Mouse (Mus musculus) megakaryocyte, embryonic 14.5 days (primary cell): ENCODE measurements around the gene Tbx4. TPM values are rescaled to one million over a fixed set of nuclear protein-coding genes. Genes with fewer than 3 reads are reported as not detected.

ENCODE experiments used
- H3K27me3 ChIP-seq: replicated peaks from 2 replicates; pipeline ENCODE3; 2012; ENCODE audit warnings: inconsistent platforms
- H3K36me3 ChIP-seq: replicated peaks from 2 replicates; pipeline ENCODE3; 2012; ENCODE audit warnings: low read length, inconsistent platforms, mixed read lengths
- H3K4me1 ChIP-seq: 2 replicates; pipeline ENCODE4 v1.6.1; 2012; ENCODE audit warnings: inconsistent platforms
- H3K4me3 ChIP-seq: replicated peaks from 2 replicates; pipeline ENCODE3; 2012; ENCODE audit warnings: moderate library complexity, mild to moderate bottlenecking, inconsistent platforms
- H3K9me3 ChIP-seq: 2 replicates; pipeline ENCODE4 v1.6.1; 2012; ENCODE audit warnings: inconsistent platforms
- FLI1 ChIP-seq: IDR thresholded peaks from 2 replicates; pipeline ENCODE4 v1.6.1; 2012; ENCODE audit warnings: low read length, inconsistent platforms, mixed read lengths
- GATA1 ChIP-seq: IDR thresholded peaks from 3 replicates; pipeline ENCODE4 v1.6.1; 2012; ENCODE audit warnings: mixed read lengths, low read length, inconsistent platforms, borderline replicate concordance
- polyA plus RNA-seq: library from polyadenylated mRNA; stranded (reverse); fragments of >175 nt; gene quantifications from 2 replicates; pipeline ENCODE4 v1.2.3, GENCODE M21; 2012; ENCODE audit warnings: low replicate concordance; ENCODE audit not compliant: insufficient read depth

Tbx4 gene
- not detected in 2 replicates for polyA plus RNA-seq

DNA sequence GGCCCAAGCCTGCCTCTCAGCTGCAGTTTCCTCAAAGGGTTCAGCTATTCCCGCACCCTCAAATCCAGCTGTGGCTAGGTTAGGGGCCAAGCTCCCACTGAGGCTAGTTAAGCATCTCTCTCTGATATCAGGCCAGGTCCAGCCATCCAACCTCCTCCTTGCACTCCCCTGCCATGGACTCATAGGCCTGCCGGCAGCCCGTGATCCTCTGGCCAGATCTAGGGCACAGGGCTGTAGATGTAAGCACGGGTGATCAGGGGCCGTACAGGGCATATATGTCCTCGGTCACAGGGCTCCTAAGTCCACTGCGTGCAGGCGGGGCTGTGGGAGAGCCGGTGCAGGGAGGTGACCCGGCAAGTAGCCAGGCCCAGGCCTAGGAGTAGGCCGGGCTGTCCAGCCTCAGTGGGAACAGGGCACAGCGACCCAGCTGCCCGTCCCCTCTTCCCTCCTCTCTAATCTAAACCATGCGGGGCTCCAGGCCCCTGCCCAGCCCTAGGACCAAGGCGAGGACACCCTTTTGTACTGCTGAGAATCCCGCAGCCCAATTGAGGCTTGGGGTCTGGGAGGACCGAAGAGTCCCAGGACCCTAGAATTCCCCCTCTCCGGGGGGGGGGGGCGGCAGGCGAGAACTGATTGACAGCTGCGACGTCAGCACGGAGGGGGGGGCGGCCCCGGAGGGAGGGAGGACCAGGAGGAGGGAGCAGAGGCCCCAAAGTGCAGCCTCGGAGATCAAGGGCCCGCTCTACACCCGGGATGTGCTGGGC lies at the start of gene Tbx4:
TSS of gene Tbx4 (plus strand) at position 758 of the 764 bp plus-strand sequence.
- peaks cover 93% of the 10 kb centered on the region for H3K27me3 ChIP-seq
- TF ChIP-seq GATA1 (no peak), FLI1 (no peak)
- peaks cover 12% of the 10 kb centered on the region for H3K9me3 ChIP-seq
- H3K4me1 ChIP-seq: peaks cover 19% of the 10 kb centered on the region
- H3K36me3 ChIP-seq: no peaks in the 10 kb centered on the region
- H3K4me3 ChIP-seq: no peak within 1 kb of the TSS

DNA sequence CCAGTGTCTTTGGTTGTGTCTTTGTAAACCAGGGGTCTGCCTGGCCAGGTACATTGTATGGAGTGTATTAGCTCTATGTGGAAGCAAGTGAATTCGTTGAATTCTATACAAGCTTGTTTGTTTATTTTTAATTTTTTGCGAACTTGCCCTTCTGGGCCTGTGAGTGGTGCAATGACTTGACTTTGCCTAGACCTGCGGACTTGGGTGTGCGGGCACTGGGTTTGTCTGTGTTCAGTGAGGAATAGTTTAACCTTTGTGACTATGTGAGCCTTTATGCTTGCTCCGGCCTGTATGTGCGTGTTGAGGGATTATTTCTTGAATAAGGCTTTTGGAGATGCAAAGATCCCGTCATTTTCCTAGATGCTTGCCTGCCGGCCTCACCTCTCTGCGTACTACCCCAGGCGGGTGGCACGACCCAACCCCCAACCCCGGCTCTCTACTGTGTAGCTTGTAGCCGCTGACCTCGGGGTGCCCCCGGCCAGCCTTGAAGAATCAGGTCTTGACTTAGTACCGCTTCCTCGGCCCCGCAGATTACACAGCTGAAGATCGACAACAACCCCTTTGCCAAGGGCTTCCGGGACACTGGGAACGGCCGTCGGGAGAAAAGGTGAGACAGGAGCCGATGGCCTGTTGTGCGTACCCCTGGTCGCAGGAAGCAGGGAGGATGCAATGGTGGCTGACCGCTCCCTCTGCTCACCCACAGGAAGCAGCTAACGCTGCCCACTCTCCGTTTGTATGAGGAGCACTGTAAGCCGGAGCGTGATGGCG lies 49.5 kb upstream of the Tbx4 start:
- Histone ChIP-seq H3K4me1 (peaks cover 69% of the 10 kb centered on the region), H3K9me3 (0 out of 2 replicates have a peak, but pooled peaks cover 3% of the 10 kb centered on the region), H3K4me3 (peak overlapping the region; percentile 51), H3K36me3 (no peaks in the 10 kb centered on the region), H3K27me3 (peaks cover 100% of the 10 kb centered on the region)
- TF ChIP-seq GATA1 (no peak), FLI1 (no peak)

GRCm38 (mm10) chr11:85837291-85837647 lies 49.0 kb upstream of the Tbx4 start:
- Histone ChIP-seq H3K4me3 (peak overlapping the region; percentile 51), H3K4me1 (peaks cover 69% of the 10 kb centered on the region), H3K9me3 (0 out of 2 replicates have a peak, but pooled peaks cover 3% of the 10 kb centered on the region), H3K27me3 (peaks cover 100% of the 10 kb centered on the region), H3K36me3 (no peaks in the 10 kb centered on the region)
- TF ChIP-seq GATA1: no peak
- TF ChIP-seq FLI1: no peak

DNA sequence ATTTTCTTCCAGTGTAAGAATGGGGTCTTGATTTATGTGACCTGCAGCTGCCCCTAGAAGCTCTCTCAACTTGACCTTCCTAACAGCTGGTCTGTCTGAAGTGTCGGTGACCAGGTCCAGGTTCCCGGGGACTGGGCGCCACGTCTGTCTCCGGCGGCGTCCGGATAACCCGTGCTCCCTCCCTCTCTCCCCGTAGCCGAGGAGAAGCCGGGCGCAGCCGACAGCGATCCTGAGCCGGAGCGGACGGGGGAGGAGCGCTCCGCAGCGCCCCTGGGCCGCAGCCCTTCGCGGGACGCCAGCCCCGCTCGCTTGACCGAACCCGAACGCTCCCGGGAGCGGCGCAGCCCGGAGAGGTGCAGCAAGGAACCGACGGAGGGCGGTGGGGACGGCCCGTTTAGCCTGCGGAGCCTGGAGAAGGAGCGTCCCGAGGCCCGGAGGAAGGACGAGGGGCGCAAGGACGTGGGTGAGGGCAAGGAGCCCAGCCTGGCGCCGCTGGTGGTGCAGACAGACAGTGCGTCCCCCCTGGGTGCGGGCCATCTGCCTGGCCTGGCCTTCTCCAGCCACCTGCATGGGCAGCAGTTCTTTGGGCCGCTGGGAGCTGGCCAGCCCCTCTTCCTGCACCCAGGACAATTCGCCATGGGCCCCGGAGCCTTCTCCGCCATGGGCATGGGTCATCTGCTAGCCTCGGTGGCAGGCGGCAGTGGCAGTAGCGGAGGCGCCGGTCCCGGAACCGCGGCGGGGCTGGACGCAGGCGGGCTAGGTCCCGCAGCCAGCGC lies 48.4 kb upstream of the Tbx4 start:
- Histone ChIP-seq H3K27me3 (peaks cover 100% of the 10 kb centered on the region), H3K4me3 (peak overlapping the region; percentile 72), H3K9me3 (0 out of 2 replicates have a peak, but pooled peaks cover 3% of the 10 kb centered on the region), H3K4me1 (peaks cover 69% of the 10 kb centered on the region), H3K36me3 (no peaks in the 10 kb centered on the region)
- TF ChIP-seq GATA1 (no peak), FLI1 (no peak)

DNA sequence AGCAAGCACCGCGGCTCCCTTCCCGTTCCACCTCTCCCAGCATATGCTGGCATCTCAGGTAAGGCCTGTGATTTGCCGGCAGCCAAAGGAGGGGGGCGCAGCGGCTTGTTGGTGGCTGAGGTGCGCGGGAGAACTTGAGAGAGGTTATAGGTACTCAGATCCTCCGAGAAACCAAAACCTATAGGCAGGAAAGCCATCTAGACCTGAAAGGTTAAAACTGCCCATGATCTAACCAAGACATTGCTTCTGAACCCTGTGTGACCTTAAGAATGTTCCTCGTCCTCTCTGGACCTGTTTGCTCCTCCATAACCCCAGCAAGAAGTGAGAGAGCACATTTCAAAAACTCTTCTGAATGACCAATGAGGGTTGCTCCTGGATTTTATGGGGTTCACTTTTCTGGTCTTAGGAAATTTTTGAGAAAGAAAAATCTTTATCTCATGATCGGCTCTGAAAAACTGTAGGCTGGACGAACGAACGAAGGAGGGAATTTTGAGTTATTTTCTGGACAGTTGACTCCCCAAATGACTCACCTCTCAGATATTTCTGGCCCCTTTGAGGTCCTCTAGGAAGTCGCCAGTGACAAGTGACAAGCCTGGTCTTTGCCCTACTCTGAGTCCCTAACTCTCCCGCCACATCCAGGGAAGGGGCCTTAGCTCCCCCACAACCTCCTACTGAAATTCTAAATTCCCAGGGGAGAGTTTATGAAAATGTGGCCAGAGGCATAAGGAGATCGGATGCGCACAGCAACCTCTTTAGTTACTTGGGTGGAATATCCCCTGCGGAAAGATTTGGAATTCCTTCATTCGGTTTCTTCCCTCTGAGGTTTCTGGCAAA lies 47.6 kb upstream of the Tbx4 start:
- Histone ChIP-seq H3K9me3 (0 out of 2 replicates have a peak, but pooled peaks cover 3% of the 10 kb centered on the region), H3K4me1 (peaks cover 71% of the 10 kb centered on the region), H3K27me3 (peaks cover 100% of the 10 kb centered on the region), H3K36me3 (no peaks in the 10 kb centered on the region), H3K4me3 (peak overlapping the region; percentile 72)
- no peak for TF ChIP-seq FLI1
- no peak for TF ChIP-seq GATA1

- no peak for TF ChIP-seq FLI1
- no peak for TF ChIP-seq GATA1
These were observed 46.8 kb upstream of the Tbx4 start for GRCm38 (mm10) chr11:85839258-85840030.

GRCm38 (mm10) chr11:85840031-85840802 lies 46.0 kb upstream of the Tbx4 start:
- Histone ChIP-seq H3K9me3 (0 out of 2 replicates have a peak, but pooled peaks cover 3% of the 10 kb centered on the region), H3K4me3 (peak overlapping the region; percentile 85), H3K27me3 (peaks cover 100% of the 10 kb centered on the region), H3K36me3 (no peaks in the 10 kb centered on the region), H3K4me1 (peaks cover 81% of the 10 kb centered on the region)
- TF ChIP-seq GATA1: no peak
- TF ChIP-seq FLI1: no peak

More at GRCm38 (mm10) chr11:85839258-85840030, 46.8 kb upstream of the Tbx4 start:
- H3K36me3 ChIP-seq: no peaks in the 10 kb centered on the region
- H3K4me1 ChIP-seq: peaks cover 78% of the 10 kb centered on the region
- H3K27me3 ChIP-seq: peaks cover 100% of the 10 kb centered on the region
- 0 out of 2 replicates have a peak, but pooled peaks cover 3% of the 10 kb centered on the region for H3K9me3 ChIP-seq
- H3K4me3 ChIP-seq: no peak overlapping the region

- no peak for TF ChIP-seq GATA1
- no peak for TF ChIP-seq FLI1
- H3K36me3 ChIP-seq: no peaks in the 10 kb centered on the region
- peaks cover 77% of the 10 kb centered on the region for H3K4me1 ChIP-seq
- 0 out of 2 replicates have a peak, but pooled peaks cover 3% of the 10 kb centered on the region for H3K9me3 ChIP-seq
- H3K27me3 ChIP-seq: peaks cover 100% of the 10 kb centered on the region
- peak overlapping the region; percentile 85 for H3K4me3 ChIP-seq
These were observed 45.4 kb upstream of the Tbx4 start for GRCm38 (mm10) chr11:85840803-85841145.
